Mouse (Mus musculus): ENCODE data around the gene Prkab1. TPM values are rescaled to one million over a fixed set of nuclear protein-coding genes. Genes with fewer than 3 reads are reported as not detected.

Prkab1 gene
- polyA plus RNA-seq (2015; fragmentation: Nextera tagmentation; extraction: Ambion mirVana): 50.1 and 53.6 TPM in 2 replicates

DNA sequence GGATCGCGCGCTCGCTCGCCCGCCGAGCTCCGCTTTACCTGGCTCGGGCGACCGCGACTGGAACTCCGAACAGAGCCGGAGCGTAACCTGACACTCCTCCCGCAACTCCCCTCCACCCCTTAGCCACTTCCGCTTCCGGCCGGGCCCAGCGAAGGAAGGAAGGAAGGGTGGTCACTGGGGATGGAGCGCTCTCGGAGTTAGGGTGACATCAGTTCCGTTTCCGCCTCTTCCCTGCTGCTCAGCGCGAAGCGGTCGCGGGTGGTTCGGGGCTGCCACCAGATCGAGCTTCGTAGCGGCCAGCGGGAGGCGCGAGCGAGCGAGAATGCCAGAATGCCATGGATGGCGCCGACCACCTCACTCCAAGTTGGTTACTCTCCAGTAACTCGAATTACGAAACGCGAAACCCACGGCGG, at the start of gene Prkab1:
Gene Prkab1 (minus strand): TSS at position 182 of the 413 bp plus-strand sequence.
- Histone ChIP-seq H3K27ac (replicated peaks) (peak within 1 kb of the TSS; percentile 83), H3K4me3 (replicated peaks) (peak within 1 kb of the TSS; percentile 97), H3K9ac (replicated peaks) (peak within 1 kb of the TSS; percentile 75), H3K4me1 (peaks cover 22% of the 10 kb centered on the region), H3K27me3 (replicated peaks) (no peaks in the 10 kb centered on the region), H3K4me2 (peak within 1 kb of the TSS; percentile 92), H3K36me3 (peaks cover 17% of the 10 kb centered on the region), H3K9me3 (replicated peaks) (no peaks in the 10 kb centered on the region)
- ATAC-seq (ENCODE audit: low FRiP score): peak; percentile 97
- 0% methylated on average over 46 of the region's 46 CpGs for WGBS

GRCm38 (mm10) chr5:116069618-116070017, 45.3 kb upstream of the Prkab1 start:
- Histone ChIP-seq H3K9ac (replicated peaks) (no peak overlapping the region), H3K4me2 (no peak overlapping the region), H3K27me3 (replicated peaks) (no peaks in the 10 kb centered on the region), H3K36me3 (no peaks in the 10 kb centered on the region), H3K9me3 (replicated peaks) (no peaks in the 10 kb centered on the region), H3K4me1 (no peaks in the 10 kb centered on the region), H3K4me3 (replicated peaks) (no peak overlapping the region), H3K27ac (replicated peaks) (no peak overlapping the region)
- 96% methylated on average over 4 of the region's 4 CpGs for WGBS
- ATAC-seq (ENCODE audit: low FRiP score): no peak

DNA sequence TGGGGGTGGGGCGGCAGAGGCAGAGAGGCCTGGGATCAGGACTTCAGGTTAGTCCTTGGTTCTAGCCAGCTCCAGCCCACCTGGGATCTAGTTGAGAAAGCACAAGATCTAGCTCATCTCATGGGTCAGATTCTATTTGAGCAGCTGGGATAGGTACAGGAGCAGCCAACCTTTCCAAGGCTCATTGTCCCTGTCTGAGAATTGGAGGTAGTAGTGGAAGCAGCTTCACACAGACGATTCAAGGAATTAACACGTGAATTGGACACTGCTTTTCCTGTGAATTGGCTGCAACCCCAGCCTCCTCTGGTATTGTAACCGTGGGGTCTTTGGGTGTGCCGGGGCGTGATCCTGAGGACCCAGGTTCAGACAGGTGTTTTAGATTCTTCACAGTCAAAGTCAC, 28.5 kb upstream of the Prkab1 start:
- no peak overlapping the region for H3K9ac ChIP-seq (replicated peaks)
- WGBS: 63% methylated on average over 6 of the region's 6 CpGs

DNA sequence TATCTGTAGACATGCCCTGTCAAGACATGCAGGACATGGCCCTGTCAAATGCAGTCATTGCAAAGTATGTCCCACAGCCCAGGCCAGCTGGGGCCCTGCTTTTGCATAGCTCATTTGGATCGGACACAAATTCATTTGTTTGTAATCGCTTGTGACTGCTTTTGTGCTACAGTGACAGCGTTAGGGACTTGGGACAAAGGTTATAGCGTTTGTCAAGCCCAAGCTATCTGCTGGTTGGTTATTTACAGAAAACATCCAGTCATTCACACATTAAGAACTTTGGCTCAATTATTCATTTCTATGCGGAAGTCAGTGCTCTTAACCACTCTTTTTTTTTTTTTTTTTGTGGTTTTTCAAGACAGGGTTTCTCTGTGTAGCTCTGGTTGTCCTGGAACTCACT, 27.9 kb upstream of the Prkab1 start:
- H3K4me3 ChIP-seq (replicated peaks): no peak overlapping the region
- no peak overlapping the region for H3K9ac ChIP-seq (replicated peaks)
- no peak overlapping the region for H3K27ac ChIP-seq (replicated peaks)
- H3K9me3 ChIP-seq (replicated peaks): no peaks in the 10 kb centered on the region
- H3K4me2 ChIP-seq: no peak overlapping the region
- WGBS: 85% methylated on average over 5 of the region's 5 CpGs
- H3K27me3 ChIP-seq (replicated peaks): no peaks in the 10 kb centered on the region
- no peaks in the 10 kb centered on the region for H3K36me3 ChIP-seq
- no peaks in the 10 kb centered on the region for H3K4me1 ChIP-seq
- ATAC-seq (ENCODE audit: low FRiP score): no peak

More for the DNA sequence above, 28.5 kb upstream of the Prkab1 start:
- H3K36me3 ChIP-seq: no peaks in the 10 kb centered on the region
- H3K4me3 ChIP-seq (replicated peaks): no peak overlapping the region
- no peaks in the 10 kb centered on the region for H3K27me3 ChIP-seq (replicated peaks)
- H3K9me3 ChIP-seq (replicated peaks): no peaks in the 10 kb centered on the region
- no peak overlapping the region for H3K27ac ChIP-seq (replicated peaks)
- ATAC-seq (ENCODE audit: low FRiP score): no peak
- H3K4me1 ChIP-seq: no peaks in the 10 kb centered on the region
- no peak overlapping the region for H3K4me2 ChIP-seq

DNA sequence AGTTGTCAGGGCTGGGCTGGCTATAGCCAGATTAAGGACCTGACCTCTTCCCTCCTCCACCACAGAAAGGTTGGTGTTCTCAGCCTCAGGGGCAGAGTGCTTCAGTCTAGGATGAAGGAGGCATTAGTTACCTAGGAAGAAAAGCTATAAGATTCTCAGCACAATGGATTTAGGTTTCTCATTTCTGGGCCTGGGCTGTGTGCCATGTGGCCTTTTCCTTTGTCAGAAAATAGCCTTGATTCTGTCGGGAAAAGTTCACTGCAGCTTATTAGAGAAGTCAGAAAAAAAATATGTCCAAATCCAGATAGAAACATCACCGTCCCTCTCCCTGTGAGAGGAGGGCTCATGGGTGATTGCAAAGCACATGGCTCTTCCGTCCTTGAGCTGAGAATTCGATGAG, 25.5 kb upstream of the Prkab1 start:
- Histone ChIP-seq H3K27ac (replicated peaks) (no peak overlapping the region), H3K4me1 (no peaks in the 10 kb centered on the region), H3K9ac (replicated peaks) (no peak overlapping the region), H3K4me3 (replicated peaks) (no peak overlapping the region), H3K36me3 (no peaks in the 10 kb centered on the region), H3K9me3 (replicated peaks) (no peaks in the 10 kb centered on the region), H3K4me2 (no peak overlapping the region), H3K27me3 (replicated peaks) (no peaks in the 10 kb centered on the region)
- ATAC-seq (ENCODE audit: low FRiP score): no peak
- whole genome bisulfite sequencing: 86% methylated on average over 4 of the region's 4 CpGs

- WGBS: 99% methylated on average over 3 of the region's 3 CpGs
- no peak for ATAC-seq (ENCODE audit: low FRiP score)
Observed at GRCm38 (mm10) chr5:116048321-116048720, 24.0 kb upstream of the Prkab1 start.

DNA sequence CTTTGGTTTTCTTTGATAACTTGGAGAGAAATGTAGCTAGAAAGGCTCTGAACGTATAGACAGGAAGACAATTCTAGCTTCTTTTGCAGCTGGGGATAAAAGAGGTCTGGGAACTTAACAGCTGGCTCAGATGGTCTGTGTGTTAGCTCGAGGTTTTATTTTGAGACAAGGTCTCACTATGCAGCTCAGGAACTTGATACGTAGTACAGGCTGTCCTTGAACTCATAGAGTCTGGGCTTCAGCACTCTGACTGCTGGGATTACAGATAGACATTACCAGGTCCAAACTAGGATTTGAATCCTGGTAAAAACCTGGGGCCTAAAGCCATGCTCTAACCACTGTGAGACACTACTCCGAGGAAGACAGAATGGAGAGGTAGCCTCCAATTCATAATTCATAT, 21.9 kb upstream of the Prkab1 start:
- no peaks in the 10 kb centered on the region for H3K4me1 ChIP-seq
- H3K4me3 ChIP-seq (replicated peaks): no peak overlapping the region
- no peak overlapping the region for H3K4me2 ChIP-seq
- WGBS: 79% methylated on average over 4 of the region's 4 CpGs
- ATAC-seq (ENCODE audit: low FRiP score): no peak
- H3K27ac ChIP-seq (replicated peaks): no peak overlapping the region
- no peaks in the 10 kb centered on the region for H3K27me3 ChIP-seq (replicated peaks)
- H3K36me3 ChIP-seq: no peaks in the 10 kb centered on the region
- H3K9ac ChIP-seq (replicated peaks): no peak overlapping the region
- H3K9me3 ChIP-seq (replicated peaks): no peaks in the 10 kb centered on the region

More at GRCm38 (mm10) chr5:116048321-116048720, 24.0 kb upstream of the Prkab1 start:
- H3K27me3 ChIP-seq (replicated peaks): no peaks in the 10 kb centered on the region
- no peak overlapping the region for H3K9ac ChIP-seq (replicated peaks)
- no peaks in the 10 kb centered on the region for H3K4me1 ChIP-seq
- H3K4me2 ChIP-seq: no peak overlapping the region
- H3K27ac ChIP-seq (replicated peaks): no peak overlapping the region
- no peaks in the 10 kb centered on the region for H3K9me3 ChIP-seq (replicated peaks)
- no peaks in the 10 kb centered on the region for H3K36me3 ChIP-seq
- no peak overlapping the region for H3K4me3 ChIP-seq (replicated peaks)

GRCm38 (mm10) chr5:116045581-116045980, 21.3 kb upstream of the Prkab1 start:
- Histone ChIP-seq H3K27ac (replicated peaks) (no peak overlapping the region), H3K27me3 (replicated peaks) (no peaks in the 10 kb centered on the region), H3K4me2 (no peak overlapping the region), H3K4me3 (replicated peaks) (no peak overlapping the region), H3K9ac (replicated peaks) (no peak overlapping the region), H3K36me3 (no peaks in the 10 kb centered on the region), H3K9me3 (replicated peaks) (no peaks in the 10 kb centered on the region), H3K4me1 (no peaks in the 10 kb centered on the region)
- WGBS: 84% methylated on average over 8 of the region's 8 CpGs
- ATAC-seq (ENCODE audit: low FRiP score): no peak

DNA sequence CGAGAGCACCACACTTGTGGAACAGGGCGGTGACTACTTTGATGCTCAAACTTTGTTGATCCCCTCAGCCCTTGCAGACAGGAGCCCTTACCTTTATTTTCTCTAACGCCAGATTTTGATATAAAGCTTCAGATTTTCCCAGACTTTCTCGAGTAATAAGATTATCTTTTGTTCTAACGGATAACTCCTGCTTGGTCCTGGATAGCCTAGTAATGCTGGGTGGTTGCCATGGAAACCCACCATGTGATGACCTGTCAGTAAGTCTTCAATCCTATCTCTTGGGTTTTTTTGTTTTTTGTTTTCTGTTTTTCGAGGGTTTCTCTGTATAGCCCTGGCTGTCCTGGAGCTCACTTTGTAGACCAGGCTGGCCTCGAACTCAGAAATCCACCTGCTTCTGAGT, 17.9 kb upstream of the Prkab1 start:
- Histone ChIP-seq H3K9me3 (replicated peaks) (no peaks in the 10 kb centered on the region), H3K27me3 (replicated peaks) (no peaks in the 10 kb centered on the region), H3K27ac (replicated peaks) (no peak overlapping the region), H3K4me2 (no peak overlapping the region), H3K4me1 (no peaks in the 10 kb centered on the region), H3K9ac (replicated peaks) (no peak overlapping the region), H3K36me3 (no peaks in the 10 kb centered on the region), H3K4me3 (replicated peaks) (no peak overlapping the region)
- 68% methylated on average over 7 of the region's 7 CpGs for WGBS
- ATAC-seq (ENCODE audit: low FRiP score): no peak

DNA sequence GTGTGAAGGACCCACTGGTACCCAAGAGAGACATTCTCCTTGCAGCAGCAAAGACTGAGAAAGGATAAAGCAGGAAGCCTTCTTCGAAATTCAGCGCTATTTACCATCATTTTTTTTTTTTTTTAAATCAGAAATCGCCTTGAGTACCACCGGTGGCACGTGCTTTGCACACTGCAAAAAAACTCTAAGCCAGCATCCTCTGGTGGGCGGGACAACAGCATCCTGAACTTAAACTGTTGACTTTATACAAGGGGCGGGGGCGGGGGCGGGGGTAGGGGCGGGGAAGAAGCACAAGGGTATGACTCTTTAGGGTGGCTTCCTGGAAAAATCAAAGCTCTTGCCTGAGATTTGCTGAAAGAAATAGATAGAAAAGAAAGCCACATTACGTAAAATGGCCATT, 15.4 kb upstream of the Prkab1 start:
- Histone ChIP-seq H3K9ac (replicated peaks) (no peak overlapping the region), H3K4me1 (no peaks in the 10 kb centered on the region), H3K36me3 (no peaks in the 10 kb centered on the region), H3K27ac (replicated peaks) (no peak overlapping the region), H3K4me3 (replicated peaks) (no peak overlapping the region), H3K27me3 (replicated peaks) (no peaks in the 10 kb centered on the region), H3K4me2 (peak overlapping the region; percentile 37), H3K9me3 (replicated peaks) (no peaks in the 10 kb centered on the region)
- no peak for ATAC-seq (ENCODE audit: low FRiP score)
- 27% methylated on average over 11 of the region's 11 CpGs for WGBS

DNA sequence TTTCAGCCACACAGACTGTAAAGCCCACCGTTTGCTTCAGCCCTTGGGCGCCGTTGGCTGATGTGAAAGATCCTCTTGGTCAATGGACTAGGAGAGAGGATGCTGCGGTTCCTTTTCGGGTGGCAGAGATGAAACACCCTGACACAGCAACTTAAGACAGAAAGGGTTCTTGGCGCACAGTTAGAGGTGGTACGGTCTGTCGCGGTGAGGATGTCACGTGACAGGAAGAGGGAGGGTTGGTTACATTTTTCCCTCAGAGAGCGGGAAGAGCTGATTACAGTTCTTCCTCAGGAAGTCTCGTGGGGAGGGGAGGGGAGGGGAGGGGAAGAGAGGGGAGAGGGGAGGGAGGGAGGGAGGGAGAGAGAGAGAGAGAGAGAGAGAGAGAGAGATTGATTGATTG, 13.4 kb upstream of the Prkab1 start:
- 58% methylated on average over 12 of the region's 12 CpGs for WGBS
- H3K27ac ChIP-seq (replicated peaks): no peak overlapping the region
- no peaks in the 10 kb centered on the region for H3K4me1 ChIP-seq
- no peak overlapping the region for H3K4me3 ChIP-seq (replicated peaks)
- no peaks in the 10 kb centered on the region for H3K9me3 ChIP-seq (replicated peaks)
- no peak overlapping the region for H3K4me2 ChIP-seq
- ATAC-seq (ENCODE audit: low FRiP score): no peak
- no peak overlapping the region for H3K9ac ChIP-seq (replicated peaks)
- H3K36me3 ChIP-seq: no peaks in the 10 kb centered on the region
- H3K27me3 ChIP-seq (replicated peaks): no peaks in the 10 kb centered on the region

DNA sequence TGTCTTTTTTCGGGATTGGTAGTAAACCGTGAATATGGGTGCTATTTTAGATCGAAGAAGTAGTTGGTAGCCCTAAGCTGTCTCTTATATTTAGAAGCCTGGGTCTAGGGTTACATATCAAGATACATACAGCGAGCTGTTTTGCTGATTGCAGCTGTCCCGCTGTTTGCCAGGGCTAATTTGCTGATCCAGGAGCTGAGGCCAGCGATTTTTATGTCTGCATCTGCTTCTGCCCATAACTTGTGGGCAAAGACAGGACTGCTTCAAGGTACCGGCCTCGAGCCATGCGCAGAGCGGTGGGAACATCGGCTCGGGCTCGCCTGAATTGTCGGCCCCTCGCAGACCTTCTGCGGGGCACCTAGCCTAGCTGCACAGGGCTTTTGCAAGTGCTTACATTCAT, 12.2 kb upstream of the Prkab1 start:
- H3K9me3 ChIP-seq (replicated peaks): no peaks in the 10 kb centered on the region
- H3K27ac ChIP-seq (replicated peaks): peak overlapping the region; percentile 33; the same call in 1 of the 2 replicates
- no peak overlapping the region for H3K9ac ChIP-seq (replicated peaks)
- H3K4me3 ChIP-seq (replicated peaks): no peak overlapping the region
- H3K27me3 ChIP-seq (replicated peaks): no peaks in the 10 kb centered on the region
- H3K36me3 ChIP-seq: no peaks in the 10 kb centered on the region
- ATAC-seq (ENCODE audit: low FRiP score): no peak
- peaks cover 3% of the 10 kb centered on the region; the same call in 1 of the 2 replicates for H3K4me1 ChIP-seq
- H3K4me2 ChIP-seq: no peak overlapping the region
- 57% methylated on average over 16 of the region's 16 CpGs for WGBS

GRCm38 (mm10) chr5:116031190-116031577, 6.9 kb upstream of the Prkab1 start:
- ATAC-seq (ENCODE audit: low FRiP score): peak; percentile 68
- Histone ChIP-seq H3K9me3 (replicated peaks) (no peaks in the 10 kb centered on the region), H3K27ac (replicated peaks) (peak overlapping the region; percentile 56; the same call in 1 of the 2 replicates), H3K4me3 (replicated peaks) (peak overlapping the region; percentile 26), H3K4me1 (peaks cover 12% of the 10 kb centered on the region), H3K9ac (replicated peaks) (no peak overlapping the region), H3K36me3 (no peaks in the 10 kb centered on the region), H3K27me3 (replicated peaks) (no peaks in the 10 kb centered on the region), H3K4me2 (peak overlapping the region; percentile 58)
- 2% methylated on average over 14 of the region's 14 CpGs for WGBS
